Mouse (Mus musculus) kidney, embryonic 16.5 days (tissue): Measurements from ENCODE around the gene Gm11213. TPM values are rescaled to one million over a fixed set of nuclear protein-coding genes. Genes with fewer than 3 reads are reported as not detected.

ENCODE experiments used
- ATAC-seq: fragments of 200-750 bp; cut with Nextera tagmentation; 2 replicates; pipeline ENCODE4 v1.8.0; 2017; ENCODE audit warnings: moderate TSS enrichment; ENCODE audit not compliant: low FRiP score, low TSS enrichment
- H3K27ac ChIP-seq: fragments of 300-500 bp; sonication (generic); 2 replicates; pipeline ENCODE4 v1.5.1; 2014; ENCODE audit warnings: low read length
- H3K27me3 ChIP-seq: fragments of 300-500 bp; sonication (generic); 2 replicates; pipeline ENCODE4 v1.6.1; 2014; ENCODE audit warnings: low read length, control low read depth, mixed read lengths; ENCODE audit not compliant: insufficient read depth
- H3K36me3 ChIP-seq: fragments of 300-500 bp; sonication (generic); 2 replicates; pipeline ENCODE4 v1.6.1; 2014; ENCODE audit warnings: low read length, control low read depth, mixed read lengths; ENCODE audit not compliant: insufficient read depth
- H3K4me1 ChIP-seq: fragments of 300-500 bp; sonication (generic); 2 replicates; pipeline ENCODE4 v1.6.1; 2014; ENCODE audit warnings: low read length, control low read depth, mixed read lengths; ENCODE audit not compliant: insufficient read depth
- H3K4me2 ChIP-seq: fragments of 300-500 bp; sonication (generic); replicated peaks from 2 replicates; pipeline ENCODE4 v1.6.1; 2014; ENCODE audit warnings: low read depth, low read length
- H3K4me3 ChIP-seq: fragments of 300-500 bp; sonication (generic); 2 replicates; pipeline ENCODE4 v1.5.1; 2014; ENCODE audit warnings: mild to moderate bottlenecking, low read length
- H3K9ac ChIP-seq: fragments of 300-500 bp; sonication (generic); replicated peaks from 2 replicates; pipeline ENCODE4 v1.6.1; 2014; ENCODE audit warnings: low read length
- H3K9me3 ChIP-seq: fragments of 300-500 bp; sonication (generic); 2 replicates; pipeline ENCODE4 v1.6.1; 2016; ENCODE audit warnings: low read length, control low read depth
- WGBS: fragments of 180-500 bp; shearing (Covaris S2); extraction: QIAGEN DNeasy Blood & Tissue Kit; methylation state at CpG from one replicate; pipeline ENCODE4 v1.1.7; 2014; 5-methylcytosine and 5-hydroxymethylcytosine counted together
- polyA plus RNA-seq: library from polyadenylated mRNA; unstranded; fragments of >200 nt; fragmentation: Nextera tagmentation; extraction: Ambion mirVana; gene quantifications from 2 replicates; pipeline ENCODE4 v1.2.1, GENCODE M21; 2015

Gene Gm11213
- polyA plus RNA-seq, 1 experiment from 2014 or later, result not detected

GRCm38 (mm10) chr4:63586240-63586639, 18.8 kb downstream of the Gm11213 start:
- 76% methylated on average over 2 of the region's 2 CpGs for WGBS
- Histone ChIP-seq H3K9ac (no peak overlapping the region), H3K4me1 (peaks cover 3% of the 10 kb centered on the region; the same call in 1 of the 2 replicates), H3K36me3 (no peaks in the 10 kb centered on the region), H3K27me3 (no peaks in the 10 kb centered on the region), H3K4me2 (no peak overlapping the region), H3K27ac (no peak overlapping the region), H3K9me3 (no peaks in the 10 kb centered on the region), H3K4me3 (no peak overlapping the region)
- ATAC-seq, result no peak; the same call in 1 of the 2 replicates

GRCm38 (mm10) chr4:63585216-63585615, 19.8 kb downstream of the Gm11213 start:
- Histone ChIP-seq H3K27me3 (no peaks in the 10 kb centered on the region), H3K4me2 (no peak overlapping the region), H3K27ac (no peak overlapping the region), H3K9me3 (no peaks in the 10 kb centered on the region), H3K36me3 (no peaks in the 10 kb centered on the region), H3K4me3 (no peak overlapping the region), H3K9ac (no peak overlapping the region), H3K4me1 (peaks cover 3% of the 10 kb centered on the region; the same call in 1 of the 2 replicates)
- 45% methylated on average over 10 of the region's 10 CpGs for WGBS
- peak; percentile 76; the same call in 1 of the 2 replicates for ATAC-seq

- WGBS, result 76% methylated on average over 5 of the region's 5 CpGs
- Histone ChIP-seq H3K4me2 (no peak overlapping the region), H3K9ac (no peak overlapping the region), H3K9me3 (peaks cover 3% of the 10 kb centered on the region; the same call in 1 of the 2 replicates), H3K27ac (no peak overlapping the region), H3K4me3 (no peak overlapping the region), H3K36me3 (0 out of 2 replicates have a peak, but pooled peaks cover 3% of the 10 kb centered on the region), H3K27me3 (no peaks in the 10 kb centered on the region), H3K4me1 (peaks cover 3% of the 10 kb centered on the region; the same call in 1 of the 2 replicates)
- ATAC-seq, result no peak
These were observed 22.5 kb downstream of the Gm11213 start for GRCm38 (mm10) chr4:63582580-63582979.

DNA sequence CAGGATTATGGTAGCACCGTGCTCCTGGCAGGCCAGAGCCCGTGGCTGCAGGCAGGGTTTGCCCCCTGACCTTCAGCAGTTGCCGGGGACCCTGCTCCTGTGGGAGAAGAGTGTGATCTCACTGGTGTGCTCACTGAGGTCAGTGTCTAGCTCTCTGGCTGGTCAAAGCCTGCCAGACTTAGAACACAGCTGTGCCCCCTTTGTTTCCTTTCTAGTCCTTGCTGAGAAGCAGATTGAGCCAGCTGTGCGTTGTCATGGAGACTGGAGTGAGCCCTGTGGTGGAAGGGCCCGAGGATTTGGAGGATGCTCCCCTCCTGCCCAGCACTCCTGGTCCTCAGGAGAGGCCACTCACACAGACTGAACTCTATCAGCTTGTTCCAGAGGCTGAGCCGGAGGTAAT, 25.0 kb downstream of the Gm11213 start:
- 34% methylated on average over 6 of the region's 6 CpGs for WGBS
- no peak overlapping the region for H3K27ac ChIP-seq
- no peak overlapping the region for H3K4me2 ChIP-seq
- no peak overlapping the region for H3K4me3 ChIP-seq
- peaks cover under 1% of the 10 kb centered on the region; the same call in 1 of the 2 replicates for H3K4me1 ChIP-seq
- H3K9me3 ChIP-seq, result peaks cover 6% of the 10 kb centered on the region
- H3K36me3 ChIP-seq, result 0 out of 2 replicates have a peak, but pooled peaks cover 6% of the 10 kb centered on the region
- ATAC-seq, result no peak; the same call in 1 of the 2 replicates
- H3K27me3 ChIP-seq, result no peaks in the 10 kb centered on the region
- no peak overlapping the region for H3K9ac ChIP-seq

DNA sequence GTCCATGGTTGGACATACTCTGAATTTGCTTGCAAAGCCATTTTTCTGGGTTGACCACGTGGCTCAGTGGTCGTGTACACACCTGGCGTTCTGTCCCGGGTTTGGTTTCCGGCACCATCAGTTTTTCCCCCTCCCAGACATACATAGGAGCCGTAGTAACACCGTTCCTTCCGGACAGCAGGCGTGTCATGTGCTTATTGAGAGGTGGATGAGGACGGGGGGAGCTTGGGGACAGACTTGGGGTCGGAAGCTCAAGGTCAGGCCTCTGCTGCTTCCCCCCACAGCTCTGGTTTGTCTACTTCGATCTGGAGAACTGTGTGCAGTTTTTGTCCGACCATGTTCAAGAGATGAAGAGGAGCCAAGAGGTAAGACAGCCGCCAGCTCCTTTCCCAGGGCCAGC, 25.4 kb downstream of the Gm11213 start:
- WGBS, result 88% methylated on average over 14 of the region's 14 CpGs
- H3K4me3 ChIP-seq, result no peak overlapping the region

GRCm38 (mm10) chr4:63572621-63573020, 32.4 kb downstream of the Gm11213 start:
- peaks cover 3% of the 10 kb centered on the region for H3K9me3 ChIP-seq
- H3K27me3 ChIP-seq, result no peaks in the 10 kb centered on the region
- no peak overlapping the region for H3K4me3 ChIP-seq
- no peak overlapping the region for H3K4me2 ChIP-seq
- 0 out of 2 replicates have a peak, but pooled peaks cover 11% of the 10 kb centered on the region for H3K36me3 ChIP-seq
- H3K4me1 ChIP-seq, result peaks cover 9% of the 10 kb centered on the region
- WGBS, result 91% methylated on average over 5 of the region's 5 CpGs
- no peak overlapping the region for H3K27ac ChIP-seq
- ATAC-seq, result no peak
- no peak overlapping the region for H3K9ac ChIP-seq

More for the DNA sequence above, 25.4 kb downstream of the Gm11213 start:
- ATAC-seq, result no peak
- no peak overlapping the region for H3K27ac ChIP-seq
- H3K9ac ChIP-seq, result no peak overlapping the region
- H3K4me1 ChIP-seq, result no peaks in the 10 kb centered on the region
- no peak overlapping the region for H3K4me2 ChIP-seq
- H3K36me3 ChIP-seq, result 0 out of 2 replicates have a peak, but pooled peaks cover 6% of the 10 kb centered on the region
- H3K9me3 ChIP-seq, result peaks cover 6% of the 10 kb centered on the region
- no peaks in the 10 kb centered on the region for H3K27me3 ChIP-seq

- Histone ChIP-seq H3K36me3 (0 out of 2 replicates have a peak, but pooled peaks cover 7% of the 10 kb centered on the region), H3K9me3 (no peaks in the 10 kb centered on the region), H3K4me1 (peaks cover 9% of the 10 kb centered on the region), H3K27me3 (no peaks in the 10 kb centered on the region), H3K27ac (no peak overlapping the region), H3K4me2 (no peak overlapping the region), H3K4me3 (no peak overlapping the region), H3K9ac (no peak overlapping the region)
- no peak for ATAC-seq
- 25% methylated on average over 7 of the region's 7 CpGs for WGBS
These were observed 34.8 kb downstream of the Gm11213 start for GRCm38 (mm10) chr4:63570208-63570781.

GRCm38 (mm10) chr4:63569322-63569721, 35.7 kb downstream of the Gm11213 start:
- no peak for ATAC-seq
- H3K27me3 ChIP-seq, result no peaks in the 10 kb centered on the region
- H3K27ac ChIP-seq, result no peak overlapping the region
- H3K9ac ChIP-seq, result no peak overlapping the region
- H3K9me3 ChIP-seq, result no peaks in the 10 kb centered on the region
- WGBS, result 82% methylated on average over 8 of the region's 8 CpGs
- 0 out of 2 replicates have a peak, but pooled peaks cover 7% of the 10 kb centered on the region for H3K36me3 ChIP-seq
- no peak overlapping the region for H3K4me3 ChIP-seq
- peaks cover 9% of the 10 kb centered on the region for H3K4me1 ChIP-seq
- no peak overlapping the region for H3K4me2 ChIP-seq

DNA sequence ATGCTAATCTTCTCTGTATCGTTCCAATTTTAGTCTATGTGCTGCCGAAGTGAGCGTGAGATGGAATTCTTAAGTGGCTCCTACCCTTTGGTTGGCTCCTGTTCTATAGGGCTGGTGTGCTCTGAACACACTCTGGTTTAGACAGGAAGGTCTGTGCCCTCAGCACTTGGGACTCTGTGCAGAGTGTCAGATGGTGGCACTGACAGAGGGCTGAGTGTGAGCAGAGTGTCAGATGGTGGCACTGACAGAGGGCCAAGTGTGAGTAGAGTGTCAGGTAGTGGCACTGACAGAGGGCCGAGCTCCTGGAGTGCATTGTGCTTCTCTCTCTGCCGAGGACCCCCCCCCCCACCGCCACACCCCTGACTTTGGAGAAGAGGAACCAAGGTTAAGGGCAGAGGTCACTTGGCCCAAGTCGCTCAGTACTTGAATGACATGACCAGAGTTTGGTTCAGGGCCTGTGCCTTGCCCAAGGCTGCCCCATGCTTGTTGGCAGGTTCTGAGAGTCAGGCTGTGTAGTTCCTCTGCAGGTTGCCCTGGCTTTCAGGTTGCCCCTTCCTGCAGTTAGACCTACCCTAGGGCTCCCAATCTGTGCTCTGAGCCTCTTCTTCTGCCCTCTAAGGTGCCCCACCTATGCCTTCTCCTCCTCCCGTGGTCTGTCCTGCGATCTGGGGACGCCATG, 37.2 kb downstream of the Gm11213 start:
- no peaks in the 10 kb centered on the region for H3K9me3 ChIP-seq
- H3K4me1 ChIP-seq, result peaks cover 9% of the 10 kb centered on the region
- no peak overlapping the region for H3K9ac ChIP-seq
- 92% methylated on average over 8 of the region's 10 CpGs for WGBS
- H3K4me3 ChIP-seq, result no peak overlapping the region
- no peaks in the 10 kb centered on the region for H3K36me3 ChIP-seq
- no peak overlapping the region for H3K4me2 ChIP-seq
- no peaks in the 10 kb centered on the region for H3K27me3 ChIP-seq
- H3K27ac ChIP-seq, result no peak overlapping the region
- ATAC-seq, result no peak

GRCm38 (mm10) chr4:63562742-63563141, 42.3 kb downstream of the Gm11213 start:
- Histone ChIP-seq H3K4me1 (peaks cover 27% of the 10 kb centered on the region), H3K27me3 (no peaks in the 10 kb centered on the region), H3K27ac (no peak overlapping the region), H3K4me2 (no peak overlapping the region), H3K9ac (no peak overlapping the region), H3K36me3 (no peaks in the 10 kb centered on the region), H3K9me3 (no peaks in the 10 kb centered on the region), H3K4me3 (no peak overlapping the region)
- WGBS, result 78% methylated on average over 4 of the region's 4 CpGs
- ATAC-seq, result no peak
